Mouse (Mus musculus): ENCODE results near the gene Stk10. TPM values are rescaled to one million over a fixed set of nuclear protein-coding genes. Genes with fewer than 3 reads are reported as not detected.

Gene Stk10
- polyA plus RNA-seq, 1 experiment from 2014 or later: 3.3 TPM

GRCm38 (mm10) chr11:32662082-32662656 is 129.1 kb downstream of the Stk10 start:
- no peak for ATAC-seq (ENCODE audit: low FRiP score)
- Histone ChIP-seq H3K9me3 (replicated peaks) (no peaks in the 10 kb centered on the region), H3K36me3 (no peaks in the 10 kb centered on the region), H3K9ac (no peak overlapping the region), H3K27ac (no peak overlapping the region), H3K27me3 (no peaks in the 10 kb centered on the region), H3K4me1 (0 out of 2 replicates have a peak, but pooled peaks cover 4% of the 10 kb centered on the region), H3K4me3 (no peak overlapping the region), H3K4me2 (replicated peaks) (no peak overlapping the region)
- 86% methylated on average over 1 of the region's 1 CpGs for WGBS

GRCm38 (mm10) chr11:32665639-32666038 is 132.5 kb downstream of the Stk10 start:
- no peak for ATAC-seq (ENCODE audit: low FRiP score)
- Histone ChIP-seq H3K27me3 (no peaks in the 10 kb centered on the region), H3K9ac (no peak overlapping the region), H3K36me3 (no peaks in the 10 kb centered on the region), H3K9me3 (replicated peaks) (no peaks in the 10 kb centered on the region), H3K4me1 (0 out of 2 replicates have a peak, but pooled peaks cover 5% of the 10 kb centered on the region), H3K4me2 (replicated peaks) (no peak overlapping the region), H3K4me3 (no peak overlapping the region), H3K27ac (no peak overlapping the region)
- 92% methylated on average over 3 of the region's 3 CpGs for WGBS

- H3K4me1 ChIP-seq: 0 out of 2 replicates have a peak, but pooled peaks cover 5% of the 10 kb centered on the region
- H3K4me2 ChIP-seq (replicated peaks): no peak overlapping the region
- no peak overlapping the region for H3K27ac ChIP-seq
- ATAC-seq (ENCODE audit: low FRiP score): no peak
- H3K9me3 ChIP-seq (replicated peaks): no peaks in the 10 kb centered on the region
- H3K27me3 ChIP-seq: no peaks in the 10 kb centered on the region
- H3K4me3 ChIP-seq: no peak overlapping the region
- H3K9ac ChIP-seq: no peak overlapping the region
- H3K36me3 ChIP-seq: no peaks in the 10 kb centered on the region
These were observed 133.9 kb downstream of the Stk10 start for GRCm38 (mm10) chr11:32666983-32667382.

- 93% methylated on average over 4 of the region's 4 CpGs for WGBS
- H3K9ac ChIP-seq: no peak overlapping the region
- no peak overlapping the region for H3K4me3 ChIP-seq
- H3K4me2 ChIP-seq (replicated peaks): no peak overlapping the region
- no peaks in the 10 kb centered on the region for H3K27me3 ChIP-seq
- H3K4me1 ChIP-seq: 0 out of 2 replicates have a peak, but pooled peaks cover 5% of the 10 kb centered on the region
- no peak overlapping the region for H3K27ac ChIP-seq
- H3K36me3 ChIP-seq: no peaks in the 10 kb centered on the region
- no peaks in the 10 kb centered on the region for H3K9me3 ChIP-seq (replicated peaks)
- no peak for ATAC-seq (ENCODE audit: low FRiP score)
These were observed 138.4 kb downstream of the Stk10 start for GRCm38 (mm10) chr11:32671480-32671879.

Other genes with a start within 250 kb of the Stk10 start
- 2,983 and 3,718 TPM in 2 replicates for gene Hba-a1, start 249.8 kb upstream of the Stk10 start, polyA plus RNA-seq (2016; fragmentation: Nextera tagmentation; extraction: Ambion mirVana)
- gene Hbq1b, start 246.3 kb upstream of the Stk10 start, polyA plus RNA-seq (2016; fragmentation: Nextera tagmentation; extraction: Ambion mirVana): 4.6 and 5.1 TPM in 2 replicates
- 6,460 and 7,804 TPM in 2 replicates for gene Hba-a2, start 236.8 kb upstream of the Stk10 start, polyA plus RNA-seq (2016; fragmentation: Nextera tagmentation; extraction: Ambion mirVana)
- 0.72 TPM in 1 of 2 replicates, not detected in the other for gene Hbq1a, start 233.2 kb upstream of the Stk10 start, polyA plus RNA-seq (2016; fragmentation: Nextera tagmentation; extraction: Ambion mirVana)
- gene Sh3pxd2b, start 185.5 kb upstream of the Stk10 start, polyA plus RNA-seq (2016; fragmentation: Nextera tagmentation; extraction: Ambion mirVana): 29.5 and 31.7 TPM in 2 replicates
- 64.4 and 71.9 TPM in 2 replicates for gene Ubtd2, start 77.9 kb upstream of the Stk10 start, polyA plus RNA-seq (2016; fragmentation: Nextera tagmentation; extraction: Ambion mirVana)
- not detected in 2 replicates for gene Efcab9, start 1.2 kb upstream of the Stk10 start, polyA plus RNA-seq (2016; fragmentation: Nextera tagmentation; extraction: Ambion mirVana)
- 111 and 112 TPM in 2 replicates for gene Fbxw11, start 109.4 kb downstream of the Stk10 start, polyA plus RNA-seq (2016; fragmentation: Nextera tagmentation; extraction: Ambion mirVana)

Data from hindbrain, embryonic 12.5 days (tissue).